Mouse (Mus musculus) C2C12 (cell line): ENCODE measurements at regions not wholly inside any gene's neighbourhood (a gene's known extent, or its start where the extent isn't known, plus 50 kb on each side); places are given as distances from the start of the nearest gene placed in this dataset.

Source experiments
- CEBPB ChIP-seq: IDR thresholded peaks from one replicate; pipeline ENCODE4 v1.6.1; 2011; ENCODE audit warnings: low read depth, mild to moderate bottlenecking, control low read depth, moderate library complexity
- CTCF ChIP-seq: IDR thresholded peaks from one replicate; pipeline ENCODE4 v1.5.1; 2011; ENCODE audit not compliant: control insufficient read depth, insufficient read depth, insufficient read length
- FOSL1 ChIP-seq: IDR thresholded peaks from one replicate; pipeline ENCODE4 v1.8.0; 2011; ENCODE audit warnings: mild to moderate bottlenecking, low read length; ENCODE audit not compliant: poor library complexity, insufficient read depth, severe bottlenecking
- MAX ChIP-seq: IDR thresholded peaks from one replicate; pipeline ENCODE4 v1.6.1; 2011; ENCODE audit warnings: mild to moderate bottlenecking, control low read depth
- MYOG ChIP-seq: IDR thresholded peaks from one replicate; pipeline ENCODE4 v1.6.1; 2011; ENCODE audit not compliant: control insufficient read depth, insufficient read length; ENCODE audit errors: extremely low read depth
- USF1 ChIP-seq: IDR thresholded peaks from one replicate; pipeline ENCODE4 v1.6.1; 2011; ENCODE audit warnings: low read depth, mild to moderate bottlenecking, control low read depth, moderate library complexity

DNA sequence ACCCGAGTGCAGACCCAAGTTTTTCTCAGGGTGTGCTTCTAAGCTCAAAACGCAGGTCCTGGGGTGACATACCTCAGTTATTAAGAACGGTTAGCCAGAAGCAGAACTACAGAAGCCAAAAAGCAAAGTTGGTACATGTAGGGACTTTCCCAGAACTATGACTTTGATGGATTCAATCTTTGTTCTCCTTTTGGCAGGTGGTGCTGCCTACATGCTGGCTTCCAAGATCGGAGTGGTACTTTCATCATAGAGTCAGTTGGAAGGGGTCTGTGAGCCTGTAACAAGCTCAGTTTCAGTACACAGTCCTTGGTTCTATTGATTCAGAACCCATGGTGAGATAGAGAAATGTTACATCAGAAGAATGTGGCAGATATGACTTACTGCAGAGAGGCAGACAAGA is 86.6 kb upstream of the Ankrd50 start:
- no peak for TF ChIP-seq MYOG
- no peak for TF ChIP-seq CTCF
- TF ChIP-seq USF1: no peak
- TF ChIP-seq MAX: no peak
- no peak for TF ChIP-seq CEBPB
- TF ChIP-seq FOSL1: no peak
